Mouse (Mus musculus): ENCODE results near the gene Esrrg. TPM values are rescaled to one million over a fixed set of nuclear protein-coding genes. Genes with fewer than 3 reads are reported as not detected.

The Esrrg gene
- total and polyA plus RNA-seq, 3 experiments: 14.0 to 48.5 (median 45.2) TPM

DNA sequence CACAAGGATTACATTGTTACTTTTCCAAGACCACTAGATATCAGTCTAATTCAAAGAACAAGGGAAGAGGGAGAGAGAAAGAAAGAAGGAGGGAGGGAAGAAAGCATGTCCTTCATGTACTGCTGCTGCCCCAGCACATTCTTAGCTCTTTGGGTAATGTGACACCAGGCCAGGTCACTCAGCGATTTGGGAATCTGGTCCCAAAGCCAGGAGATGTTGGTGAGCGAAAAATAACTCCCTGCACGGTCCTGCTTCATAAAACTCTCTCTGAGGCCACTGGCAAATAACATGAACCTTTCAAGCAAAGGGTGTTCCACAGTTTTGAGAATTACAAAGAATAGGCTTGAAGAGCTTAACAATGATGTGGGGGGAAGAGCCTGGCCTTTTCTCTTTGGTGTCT is 342.9 kb downstream of the Esrrg start:
- H3K79me2 ChIP-seq (replicated peaks; ENCODE audit: control insufficient read depth, insufficient read depth, low read length): no peaks in the 10 kb centered on the region
- no peaks in the 10 kb centered on the region; the same call in 1 of the 2 replicates for H3K4me1 ChIP-seq (ENCODE audit: control insufficient read depth, insufficient read depth, low read length)
- intact Hi-C loops (cut with DNase I): no loop called here
- no peak overlapping the region for H3K4me3 ChIP-seq
- H3K27ac ChIP-seq: peak overlapping the region; percentile 12; the same call in 1 of the 2 replicates
- TF ChIP-seq CTCF (IDR thresholded peaks at IDR 0.05): no peak
- TF ChIP-seq EP300 (IDR thresholded peaks at IDR 0.05; ENCODE audit: insufficient read depth, low read depth, low read length): no peak
- no peak for TF ChIP-seq POLR2A (IDR thresholded peaks at IDR 0.05; ENCODE audit: insufficient read depth, low read depth, low read length)
- H3K9ac ChIP-seq (ENCODE audit: low read depth, low read length): no peak overlapping the region
- peak in 1 of 2 experiments; percentile 41 for DNase-seq
- 48% methylated on average over 3 of the region's 3 CpGs for WGBS
- H3K36me3 ChIP-seq (ENCODE audit: control insufficient read depth, insufficient read depth, low read length): no peaks in the 10 kb centered on the region
- no peaks in the 10 kb centered on the region for H3K27me3 ChIP-seq (ENCODE audit: control insufficient read depth, insufficient read depth, low read length)

DNA sequence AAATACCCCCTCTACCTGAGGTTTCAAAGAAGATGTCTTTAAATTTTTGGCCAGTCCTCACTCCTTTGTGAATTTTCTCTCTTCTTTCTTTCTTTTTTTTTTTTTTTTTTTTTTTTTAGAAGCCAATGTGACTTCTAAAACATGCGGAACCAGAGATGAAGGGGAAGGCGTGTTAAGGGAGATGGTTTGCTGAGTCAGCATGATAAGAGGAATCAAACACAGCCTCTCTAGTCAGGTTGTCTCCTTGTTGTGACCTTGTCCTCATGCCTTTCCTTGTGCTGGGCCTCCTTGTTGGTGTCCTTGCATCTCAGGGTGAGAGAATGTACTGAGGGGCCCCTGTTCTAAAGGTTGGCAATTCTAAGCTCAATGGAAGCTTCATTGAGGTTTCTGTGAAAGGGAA is 348.1 kb downstream of the Esrrg start:
- DNase-seq: no peak
- H3K79me2 ChIP-seq (replicated peaks; ENCODE audit: control insufficient read depth, insufficient read depth, low read length): no peaks in the 10 kb centered on the region
- no peak overlapping the region for H3K27ac ChIP-seq
- H3K27me3 ChIP-seq (ENCODE audit: control insufficient read depth, insufficient read depth, low read length): no peaks in the 10 kb centered on the region
- H3K9ac ChIP-seq (ENCODE audit: low read depth, low read length): no peak overlapping the region
- no peak overlapping the region for H3K4me3 ChIP-seq
- intact Hi-C loops (cut with DNase I): no loop called here
- H3K4me1 ChIP-seq (ENCODE audit: control insufficient read depth, insufficient read depth, low read length): no peaks in the 10 kb centered on the region; the same call in 1 of the 2 replicates
- H3K36me3 ChIP-seq (ENCODE audit: control insufficient read depth, insufficient read depth, low read length): no peaks in the 10 kb centered on the region
- 96% methylated on average over 2 of the region's 2 CpGs for WGBS
- TF ChIP-seq CTCF (IDR thresholded peaks at IDR 0.05) (no peak), EP300 (IDR thresholded peaks at IDR 0.05; ENCODE audit: insufficient read depth, low read depth, low read length) (no peak), POLR2A (IDR thresholded peaks at IDR 0.05; ENCODE audit: insufficient read depth, low read depth, low read length) (no peak)

DNA sequence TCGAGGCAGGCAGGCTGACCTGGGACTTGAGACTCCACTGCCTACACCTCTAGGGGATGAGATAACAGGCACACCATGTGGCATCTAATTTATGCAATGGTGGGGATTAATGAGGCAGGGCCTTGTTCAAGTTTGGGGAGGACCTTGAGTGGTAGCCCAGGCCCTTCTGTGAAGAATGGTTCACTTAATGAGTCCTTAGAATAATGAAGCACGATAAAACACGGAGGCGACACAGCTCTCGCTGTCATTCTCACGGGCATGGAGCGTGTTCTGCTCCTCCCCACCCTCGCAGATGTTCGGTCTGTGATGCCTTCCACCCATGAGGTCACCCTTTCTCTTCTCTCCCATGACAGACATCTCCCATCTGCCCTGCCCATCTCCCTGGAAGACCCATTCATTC is 350.6 kb downstream of the Esrrg start:
- H3K36me3 ChIP-seq (ENCODE audit: control insufficient read depth, insufficient read depth, low read length): no peaks in the 10 kb centered on the region
- no peak overlapping the region for H3K27ac ChIP-seq
- H3K4me3 ChIP-seq: no peak overlapping the region
- H3K9ac ChIP-seq (ENCODE audit: low read depth, low read length): no peak overlapping the region
- intact Hi-C loops (cut with DNase I): no loop called here
- no peak for TF ChIP-seq POLR2A (IDR thresholded peaks at IDR 0.05; ENCODE audit: insufficient read depth, low read depth, low read length)
- no peak for TF ChIP-seq EP300 (IDR thresholded peaks at IDR 0.05; ENCODE audit: insufficient read depth, low read depth, low read length)
- no peak for TF ChIP-seq CTCF (IDR thresholded peaks at IDR 0.05)
- no peaks in the 10 kb centered on the region for H3K79me2 ChIP-seq (replicated peaks; ENCODE audit: control insufficient read depth, insufficient read depth, low read length)
- no peak for DNase-seq
- 83% methylated on average over 9 of the region's 9 CpGs for WGBS
- no peaks in the 10 kb centered on the region for H3K4me1 ChIP-seq (ENCODE audit: control insufficient read depth, insufficient read depth, low read length)
- no peaks in the 10 kb centered on the region for H3K27me3 ChIP-seq (ENCODE audit: control insufficient read depth, insufficient read depth, low read length)

DNA sequence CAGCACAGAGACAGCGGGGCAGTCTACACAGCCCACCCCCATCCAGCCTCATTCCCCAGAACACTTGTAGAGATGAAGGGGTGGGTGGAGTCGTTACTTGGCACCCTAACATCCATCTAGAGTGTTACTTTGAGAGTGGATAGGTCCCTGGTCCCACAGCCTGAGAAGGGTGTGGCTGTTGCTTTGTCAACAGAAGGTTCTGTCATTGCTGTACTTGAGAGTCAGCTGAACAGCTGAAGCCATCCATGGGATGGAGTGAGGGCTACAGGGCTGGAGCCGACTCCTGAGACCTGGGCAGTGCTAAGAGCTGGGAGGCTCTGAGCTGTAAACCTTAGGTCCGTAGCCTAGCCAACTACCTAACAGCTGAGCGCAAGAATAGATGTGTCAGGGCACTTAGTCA is 352.9 kb downstream of the Esrrg start:
- H3K27ac ChIP-seq: no peak overlapping the region
- no peaks in the 10 kb centered on the region; the same call in 1 of the 2 replicates for H3K4me1 ChIP-seq (ENCODE audit: control insufficient read depth, insufficient read depth, low read length)
- 81% methylated on average over 5 of the region's 5 CpGs for WGBS
- no peaks in the 10 kb centered on the region for H3K27me3 ChIP-seq (ENCODE audit: control insufficient read depth, insufficient read depth, low read length)
- TF ChIP-seq EP300 (IDR thresholded peaks at IDR 0.05; ENCODE audit: insufficient read depth, low read depth, low read length) (no peak), POLR2A (IDR thresholded peaks at IDR 0.05; ENCODE audit: insufficient read depth, low read depth, low read length) (no peak), CTCF (IDR thresholded peaks at IDR 0.05) (no peak)
- intact Hi-C loops (cut with DNase I): no loop called here
- no peak overlapping the region for H3K9ac ChIP-seq (ENCODE audit: low read depth, low read length)
- no peak overlapping the region for H3K4me3 ChIP-seq
- H3K36me3 ChIP-seq (ENCODE audit: control insufficient read depth, insufficient read depth, low read length): no peaks in the 10 kb centered on the region; the same call in 1 of the 2 replicates
- no peaks in the 10 kb centered on the region for H3K79me2 ChIP-seq (replicated peaks; ENCODE audit: control insufficient read depth, insufficient read depth, low read length)
- no peak for DNase-seq

DNA sequence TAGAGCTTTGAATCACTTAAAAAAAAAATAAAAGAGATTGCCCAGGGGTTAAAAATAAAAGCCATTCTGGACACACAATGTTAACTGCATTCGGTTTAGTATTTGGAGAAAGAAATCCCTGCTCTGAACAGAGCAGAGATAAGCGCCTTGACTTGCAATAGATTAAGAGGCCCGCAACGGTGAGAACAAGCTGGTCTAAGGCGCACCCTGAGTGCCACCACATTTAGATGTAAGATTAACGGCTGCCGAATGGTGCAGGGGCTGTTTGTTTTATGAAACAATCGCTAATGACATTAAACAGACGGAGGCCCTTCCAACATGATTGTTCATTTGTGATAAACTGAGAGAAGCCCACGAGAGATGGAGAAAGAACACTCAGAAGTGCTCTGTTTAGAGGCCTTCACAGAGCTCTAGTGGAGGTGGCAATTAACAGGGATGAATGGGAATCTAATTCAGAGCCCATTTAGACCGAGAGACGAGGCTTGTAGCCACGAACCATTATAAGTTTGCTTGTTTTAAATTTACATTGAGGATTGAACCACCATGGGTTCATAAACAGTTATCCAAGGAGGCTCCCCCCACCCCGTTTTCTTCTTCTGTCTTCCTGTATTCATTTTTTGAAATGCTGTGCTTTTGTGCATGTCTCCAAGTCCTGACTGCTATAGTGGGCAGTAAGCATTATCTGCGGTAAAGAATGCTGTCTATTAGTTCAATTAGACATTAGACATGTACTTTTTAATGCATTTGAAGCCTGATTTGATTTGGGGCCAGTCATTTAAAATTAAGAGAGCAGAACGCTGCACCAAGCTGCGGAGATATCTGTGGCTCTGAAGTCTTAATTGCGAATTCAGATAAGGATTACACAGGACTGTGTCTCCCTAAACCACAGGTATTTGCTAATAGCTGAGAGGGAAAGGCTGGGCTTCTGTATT is 356.5 kb downstream of the Esrrg start:
- no peaks in the 10 kb centered on the region; the same call in 1 of the 2 replicates for H3K36me3 ChIP-seq (ENCODE audit: control insufficient read depth, insufficient read depth, low read length)
- H3K9ac ChIP-seq (ENCODE audit: low read depth, low read length): no peak overlapping the region
- no peak for DNase-seq
- no peak overlapping the region for H3K4me3 ChIP-seq
- WGBS: 50% methylated on average over 18 of the region's 18 CpGs
- H3K27ac ChIP-seq: no peak overlapping the region
- H3K27me3 ChIP-seq (ENCODE audit: control insufficient read depth, insufficient read depth, low read length): no peaks in the 10 kb centered on the region
- no peaks in the 10 kb centered on the region; the same call in 1 of the 2 replicates for H3K4me1 ChIP-seq (ENCODE audit: control insufficient read depth, insufficient read depth, low read length)
- H3K79me2 ChIP-seq (replicated peaks; ENCODE audit: control insufficient read depth, insufficient read depth, low read length): no peaks in the 10 kb centered on the region
- TF ChIP-seq POLR2A (IDR thresholded peaks at IDR 0.05; ENCODE audit: insufficient read depth, low read depth, low read length) (no peak), CTCF (IDR thresholded peaks at IDR 0.05) (no peak), EP300 (IDR thresholded peaks at IDR 0.05; ENCODE audit: insufficient read depth, low read depth, low read length) (no peak)
- intact Hi-C loops (cut with DNase I): no loop called here

DNA sequence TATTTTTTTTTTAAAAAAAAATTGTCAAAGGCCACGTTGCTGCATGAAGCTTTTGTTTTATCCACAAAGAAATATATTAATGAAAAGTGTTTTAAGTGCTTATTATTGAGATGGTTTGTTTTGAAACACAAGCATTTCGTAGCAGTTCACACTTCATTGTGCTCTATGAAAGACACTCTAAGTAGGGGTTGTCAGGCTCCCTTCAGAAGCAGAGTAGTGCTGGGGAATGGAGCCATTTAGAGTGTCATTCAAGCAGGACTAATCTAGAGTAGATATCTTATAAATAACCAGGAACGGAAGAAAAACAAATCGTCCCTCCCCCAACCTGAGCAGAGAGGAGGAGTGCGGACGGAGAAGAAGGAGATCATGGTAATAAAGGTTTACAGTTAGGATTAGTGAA is 357.3 kb downstream of the Esrrg start:
- intact Hi-C loops (cut with DNase I): no loop called here
- Histone ChIP-seq H3K27me3 (ENCODE audit: control insufficient read depth, insufficient read depth, low read length) (no peaks in the 10 kb centered on the region), H3K27ac (no peak overlapping the region), H3K79me2 (replicated peaks; ENCODE audit: control insufficient read depth, insufficient read depth, low read length) (no peaks in the 10 kb centered on the region), H3K9ac (ENCODE audit: low read depth, low read length) (no peak overlapping the region), H3K4me1 (ENCODE audit: control insufficient read depth, insufficient read depth, low read length) (no peaks in the 10 kb centered on the region; the same call in 1 of the 2 replicates), H3K36me3 (ENCODE audit: control insufficient read depth, insufficient read depth, low read length) (no peaks in the 10 kb centered on the region; the same call in 1 of the 2 replicates), H3K4me3 (no peak overlapping the region)
- WGBS: 70% methylated on average over 6 of the region's 6 CpGs
- no peak for DNase-seq
- no peak for TF ChIP-seq EP300 (IDR thresholded peaks at IDR 0.05; ENCODE audit: insufficient read depth, low read depth, low read length)
- no peak for TF ChIP-seq POLR2A (IDR thresholded peaks at IDR 0.05; ENCODE audit: insufficient read depth, low read depth, low read length)
- TF ChIP-seq CTCF (IDR thresholded peaks at IDR 0.05): no peak
